Mouse (Mus musculus) CH12.LX (cell line): ENCODE measurements around the gene Dpp6. TPM values are rescaled to one million over a fixed set of nuclear protein-coding genes. Genes with fewer than 3 reads are reported as not detected.

Experiments used
- DNase-seq: peaks from one replicate; pipeline ENCODE4 v3.0.0-alpha.2; 2013; ENCODE audit errors: extremely low read depth
- H3K27ac ChIP-seq: 2 replicates; pipeline ENCODE4 v1.5.1; 2012; ENCODE audit warnings: low read depth, mild to moderate bottlenecking, control low read depth, moderate library complexity; ENCODE audit not compliant: insufficient read depth
- H3K27me3 ChIP-seq: replicated peaks from 2 replicates; pipeline ENCODE3; 2012; ENCODE audit warnings: inconsistent platforms
- H3K36me3 ChIP-seq, 2 experiments: replicated peaks in 1 of 2; 2 replicates each; pipeline versions ENCODE3 to v1.6.1; 2012; ENCODE audit warnings: inconsistent platforms in 1 of 2, low read length in 1 of 2, mild to moderate bottlenecking in 1 of 2, mixed read lengths in 1 of 2, moderate library complexity in 1 of 2; ENCODE audit not compliant: control insufficient read depth in 1 of 2, insufficient read depth in 1 of 2
- H3K4me1 ChIP-seq, 2 experiments: 2 replicates each; pipeline ENCODE4 v1.6.1; 2012; ENCODE audit warnings: inconsistent platforms in 1 of 2, moderate library complexity in 1 of 2; ENCODE audit not compliant: insufficient read depth in 2 of 2, control insufficient read depth in 1 of 2
- H3K4me2 ChIP-seq: 2 replicates; pipeline ENCODE4 v1.6.1; 2012; ENCODE audit warnings: low read depth, mild to moderate bottlenecking, control low read depth; ENCODE audit not compliant: poor library complexity, insufficient read depth, severe bottlenecking
- H3K4me3 ChIP-seq, 3 experiments: fragments of 150-350 bp in 1 of 3; sonication (generic) in 1 of 3; replicated peaks in 1 of 3; 2 replicates each; pipeline versions ENCODE3 to v1.5.1; 2011 to 2012; ENCODE audit warnings: low read depth in 2 of 3, low read length in 2 of 3, mild to moderate bottlenecking in 2 of 3, moderate library complexity in 2 of 3, control low read depth in 1 of 3, improper control_type of control experiment in 1 of 3, inconsistent platforms in 1 of 3, mixed read lengths in 1 of 3; ENCODE audit not compliant: poor library complexity in 1 of 3
- H3K79me2 ChIP-seq: replicated peaks from 2 replicates; pipeline ENCODE4 v1.6.1; 2012; ENCODE audit warnings: mild to moderate bottlenecking, moderate library complexity; ENCODE audit not compliant: control insufficient read depth, poor library complexity, insufficient read depth, severe bottlenecking; ENCODE audit errors: extremely low read depth
- H3K9ac ChIP-seq: 2 replicates; pipeline ENCODE4 v1.6.1; 2012; ENCODE audit warnings: low read depth, mild to moderate bottlenecking, control low read depth, moderate library complexity; ENCODE audit not compliant: insufficient read depth
- H3K9me3 ChIP-seq: replicated peaks from 2 replicates; pipeline ENCODE3; 2012; ENCODE audit warnings: low read length, inconsistent platforms, mixed read lengths
- CHD2 ChIP-seq: IDR thresholded peaks from 2 replicates; pipeline ENCODE4 v1.6.1; 2011; ENCODE audit warnings: low read length, improper control_type of control experiment
- CTCF ChIP-seq, 2 experiments: IDR thresholded peaks in 1 of 2; conservative IDR thresholded peaks in 1 of 2; 2 replicates each; pipeline ENCODE4 v1.5.1; 2011 to 2012; ENCODE audit warnings: low read depth in 2 of 2, low read length in 2 of 2, improper control_type of control experiment in 1 of 2, inconsistent platforms in 1 of 2, mild to moderate bottlenecking in 1 of 2, moderate library complexity in 1 of 2
- E2F4 ChIP-seq: IDR thresholded peaks from 2 replicates; pipeline ENCODE4 v1.6.1; 2011; ENCODE audit warnings: low read depth, low read length, improper control_type of control experiment; ENCODE audit not compliant: insufficient replicate concordance
- ELF1 ChIP-seq: IDR thresholded peaks from 2 replicates; pipeline ENCODE4 v1.6.1; 2014; ENCODE audit warnings: low read depth, mild to moderate bottlenecking, inconsistent platforms, low read length, improper control_type of control experiment
- EP300 ChIP-seq: IDR thresholded peaks from 2 replicates; pipeline ENCODE4 v1.6.1; 2011; ENCODE audit warnings: low read length, improper control_type of control experiment
- ETS1 ChIP-seq: conservative IDR thresholded peaks from 2 replicates; pipeline ENCODE4 v1.6.1; 2012; ENCODE audit warnings: low read depth, mild to moderate bottlenecking, inconsistent platforms, low read length, improper control_type of control experiment, moderate library complexity
- GABPA ChIP-seq: IDR thresholded peaks from 2 replicates; pipeline ENCODE4 v1.6.1; 2012; ENCODE audit warnings: low read depth, low read length, improper control_type of control experiment, inconsistent platforms; ENCODE audit not compliant: insufficient replicate concordance
- IRF4 ChIP-seq: IDR thresholded peaks from 2 replicates; pipeline ENCODE4 v1.6.1; 2014; ENCODE audit warnings: low read depth, mild to moderate bottlenecking, inconsistent platforms, low read length, improper control_type of control experiment
- JUN ChIP-seq: IDR thresholded peaks from 2 replicates; pipeline ENCODE4 v1.6.1; 2011; ENCODE audit warnings: low read depth, mild to moderate bottlenecking, low read length, improper control_type of control experiment, moderate library complexity; ENCODE audit not compliant: insufficient read depth
- MAZ ChIP-seq: IDR thresholded peaks from 2 replicates; pipeline ENCODE4 v1.6.1; 2012; ENCODE audit warnings: low read depth, mild to moderate bottlenecking, inconsistent platforms, low read length, improper control_type of control experiment, moderate library complexity
- MEF2A ChIP-seq: IDR thresholded peaks from 2 replicates; pipeline ENCODE4 v1.6.1; 2014; ENCODE audit warnings: low read depth, mild to moderate bottlenecking, inconsistent platforms, low read length, improper control_type of control experiment, borderline replicate concordance
- PAX5 ChIP-seq: IDR thresholded peaks from 2 replicates; pipeline ENCODE4 v1.6.1; 2012; ENCODE audit warnings: low read length, inconsistent platforms, mixed read lengths
- POLR2A ChIP-seq: IDR thresholded peaks from 2 replicates; pipeline ENCODE4 v1.6.1; 2011; ENCODE audit warnings: low read depth, mild to moderate bottlenecking, improper control_type of control experiment, low read length
- POLR2AphosphoS2 ChIP-seq: IDR thresholded peaks from 2 replicates; pipeline ENCODE4 v1.6.1; 2011; ENCODE audit warnings: low read depth, low read length, improper control_type of control experiment
- RCOR1 ChIP-seq: conservative IDR thresholded peaks from 2 replicates; pipeline ENCODE4 v1.6.1; 2012; ENCODE audit warnings: low read depth, mild to moderate bottlenecking, inconsistent platforms, low read length, improper control_type of control experiment
- SIN3A ChIP-seq: IDR thresholded peaks from 2 replicates; pipeline ENCODE4 v1.6.1; 2012; ENCODE audit warnings: low read length, improper control_type of control experiment, inconsistent platforms
- SMC3 ChIP-seq: IDR thresholded peaks from 2 replicates; pipeline ENCODE4 v1.6.1; 2011; ENCODE audit warnings: low read depth, low read length, improper control_type of control experiment
- TBP ChIP-seq: conservative IDR thresholded peaks from 2 replicates; pipeline ENCODE4 v1.6.1; 2011; ENCODE audit warnings: low read depth, low read length, improper control_type of control experiment
- USF1 ChIP-seq: IDR thresholded peaks from 2 replicates; pipeline ENCODE4 v1.6.1; 2014; ENCODE audit warnings: low read depth, mild to moderate bottlenecking, inconsistent platforms, low read length, improper control_type of control experiment
- USF2 ChIP-seq: conservative IDR thresholded peaks from 2 replicates; pipeline ENCODE4 v1.6.1; 2011; ENCODE audit warnings: low read depth, low read length, improper control_type of control experiment
- ZC3H11A ChIP-seq: IDR thresholded peaks from 2 replicates; pipeline ENCODE4 v1.6.1; 2012; ENCODE audit warnings: low read depth, mild to moderate bottlenecking, inconsistent platforms, low read length, improper control_type of control experiment
- ZNF384 ChIP-seq: IDR thresholded peaks from 2 replicates; pipeline ENCODE4 v1.6.1; 2012; ENCODE audit warnings: low read depth, low read length, improper control_type of control experiment, inconsistent platforms
- dilution Hi-C: fragments of 300-500 bp; cut with MboI; formaldehyde crosslinking; loops from 2 replicates; pipeline ENCODE4 v1.14.3; 2020; ENCODE audit warnings: low sequenced_read_pairs; ENCODE audit not compliant: extremely low pct_unique_long_range_greater_than_20kb, extremely low pct_ligation_motif_present
- in situ Hi-C: fragments of 300-500 bp; cut with MboI; formaldehyde crosslinking; loops from 3 replicates; pipeline ENCODE4 v1.14.3; 2019; ENCODE audit warnings: low sequenced_read_pairs, low pct_ligation_motif_present, low pct_unique_long_range_greater_than_20kb, mixed read lengths
- polyA plus RNA-seq: library from polyadenylated mRNA; unstranded; fragments of >175 nt; gene quantifications from 2 replicates; pipeline ENCODE4 v1.2.1, GENCODE M21; 2012; ENCODE audit warnings: low read depth; ENCODE audit not compliant: insufficient read length
- total RNA-seq, 2 experiments: library from RNA; depleted of rRNA; stranded (reverse); fragments of 300-350 nt in 1 of 2; fragments of >200 nt in 1 of 2; gene quantifications; 2 replicates each; pipeline ENCODE4 v1.2.3; 2012 to 2014

The Dpp6 gene
- total and polyA plus RNA-seq, 3 experiments: not detected

DNA sequence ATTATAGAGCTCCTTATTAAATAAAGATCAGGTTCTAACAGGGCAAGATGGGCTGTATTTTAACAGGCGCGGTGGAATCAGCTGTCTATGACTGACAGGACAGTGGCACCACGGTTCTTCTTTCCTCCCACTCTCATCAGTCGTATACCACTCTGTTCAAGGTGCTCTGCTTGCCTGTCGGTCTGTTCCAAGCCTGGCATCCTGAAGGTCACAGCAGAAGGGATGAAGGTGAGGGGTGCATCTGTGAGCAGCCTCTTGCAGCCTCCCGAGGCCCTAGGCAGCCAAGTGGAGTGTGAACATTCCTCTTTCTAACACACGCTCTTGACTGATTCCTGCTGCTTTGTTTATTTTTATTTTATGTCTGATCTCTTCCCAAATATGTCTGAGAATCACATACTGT is 591.9 kb downstream of the Dpp6 start:
- Histone ChIP-seq H3K9ac (no peak overlapping the region), H3K27ac (no peak overlapping the region), H3K79me2 (no peaks in the 10 kb centered on the region)
- DNase-seq: no peak
- TF ChIP-seq ZC3H11A: no peak
- TF ChIP-seq SIN3A: no peak
- no peak for TF ChIP-seq MAZ
- no peak for TF ChIP-seq USF1
- TF ChIP-seq SMC3: no peak
- TF ChIP-seq CTCF (conservative IDR thresholded peaks at IDR 0.05 in 1 of 2, IDR thresholded peaks at IDR 0.05 in 1 of 2; ENCODE audit: low read depth in 2 of 2, low read length in 2 of 2): no peak
- no peak for TF ChIP-seq IRF4
- no peak for TF ChIP-seq JUN
- TF ChIP-seq POLR2AphosphoS2: no peak
- TF ChIP-seq EP300: no peak
- no peak for TF ChIP-seq TBP
- TF ChIP-seq ETS1: no peak
- TF ChIP-seq E2F4: no peak
- no peak for TF ChIP-seq PAX5
- no peak for TF ChIP-seq MEF2A
- TF ChIP-seq CHD2: no peak
- no peak for TF ChIP-seq USF2
- no peak for TF ChIP-seq RCOR1
- TF ChIP-seq ZNF384: no peak
- no peak for TF ChIP-seq GABPA
- TF ChIP-seq, all 38 proteins: peak for 0
- Histone ChIP-seq H3K36me3 (no peaks in the 10 kb centered on the region), H3K27me3 (no peaks in the 10 kb centered on the region), H3K4me3 (no peak overlapping the region), H3K9me3 (peaks cover 34% of the 10 kb centered on the region), H3K4me2 (no peak overlapping the region), H3K4me1 (peaks cover 0 to under 1% of the 10 kb centered on the region in 2 experiments; a peak in 1 of 4 replicates)
- in situ Hi-C loops (loop anchor here (25.0 kb wide), 1 partner anchor 322 kb away; no protein-coding TSS in a partner anchor), dilution Hi-C loops (no loop called here)

DNA sequence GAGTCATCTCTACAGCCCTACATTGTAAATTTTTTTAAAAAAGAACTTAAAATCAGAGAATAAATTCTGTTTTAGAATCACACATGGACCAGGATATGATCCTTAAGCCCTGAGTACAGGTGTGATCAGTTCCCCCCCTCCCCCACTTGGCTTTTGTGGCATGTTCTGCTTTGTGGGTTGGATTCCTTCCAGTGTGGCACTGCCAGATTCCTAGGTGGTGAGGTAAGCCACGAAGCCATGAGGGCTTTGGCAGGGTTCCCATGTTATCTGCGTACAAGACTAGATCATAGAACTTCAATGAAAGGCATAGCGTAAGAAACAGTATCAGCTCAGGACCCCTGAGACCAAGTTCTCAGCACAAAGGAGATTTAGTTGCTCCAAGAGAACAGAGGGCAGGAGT is 596.0 kb downstream of the Dpp6 start:
- dilution Hi-C loops: no loop called here
- H3K4me1 ChIP-seq: peaks cover 0 to 3% of the 10 kb centered on the region in 2 experiments; a peak in 1 of 4 replicates

More for the DNA sequence above, 596.0 kb downstream of the Dpp6 start:
- H3K9me3 ChIP-seq: peaks cover 37% of the 10 kb centered on the region
- no peak overlapping the region for H3K27ac ChIP-seq
- in situ Hi-C loops: loop anchor here (25.0 kb wide), 1 partner anchor 326 kb away; no protein-coding TSS in a partner anchor
- no peaks in the 10 kb centered on the region for H3K79me2 ChIP-seq
- TF ChIP-seq TBP (no peak), POLR2A (no peak), ELF1 (no peak), CHD2 (no peak)
- TF ChIP-seq, all 38 proteins: peak for 0
- no peaks in the 10 kb centered on the region for H3K36me3 ChIP-seq
- DNase-seq: no peak
- no peak overlapping the region for H3K4me3 ChIP-seq
- H3K4me2 ChIP-seq: no peak overlapping the region
- H3K9ac ChIP-seq: no peak overlapping the region
- H3K27me3 ChIP-seq: no peaks in the 10 kb centered on the region
